Mouse (Mus musculus) CD4-positive, CD25-positive, alpha-beta regulatory T cell, adult 2 months (primary cell): ENCODE results near the gene Mri1.

Source experiments
- DNase-seq: peaks from one replicate; pipeline ENCODE4 v3.0.0-alpha.2; 2012; ENCODE audit warnings: low read depth, low spot score

The Mri1 gene

DNA sequence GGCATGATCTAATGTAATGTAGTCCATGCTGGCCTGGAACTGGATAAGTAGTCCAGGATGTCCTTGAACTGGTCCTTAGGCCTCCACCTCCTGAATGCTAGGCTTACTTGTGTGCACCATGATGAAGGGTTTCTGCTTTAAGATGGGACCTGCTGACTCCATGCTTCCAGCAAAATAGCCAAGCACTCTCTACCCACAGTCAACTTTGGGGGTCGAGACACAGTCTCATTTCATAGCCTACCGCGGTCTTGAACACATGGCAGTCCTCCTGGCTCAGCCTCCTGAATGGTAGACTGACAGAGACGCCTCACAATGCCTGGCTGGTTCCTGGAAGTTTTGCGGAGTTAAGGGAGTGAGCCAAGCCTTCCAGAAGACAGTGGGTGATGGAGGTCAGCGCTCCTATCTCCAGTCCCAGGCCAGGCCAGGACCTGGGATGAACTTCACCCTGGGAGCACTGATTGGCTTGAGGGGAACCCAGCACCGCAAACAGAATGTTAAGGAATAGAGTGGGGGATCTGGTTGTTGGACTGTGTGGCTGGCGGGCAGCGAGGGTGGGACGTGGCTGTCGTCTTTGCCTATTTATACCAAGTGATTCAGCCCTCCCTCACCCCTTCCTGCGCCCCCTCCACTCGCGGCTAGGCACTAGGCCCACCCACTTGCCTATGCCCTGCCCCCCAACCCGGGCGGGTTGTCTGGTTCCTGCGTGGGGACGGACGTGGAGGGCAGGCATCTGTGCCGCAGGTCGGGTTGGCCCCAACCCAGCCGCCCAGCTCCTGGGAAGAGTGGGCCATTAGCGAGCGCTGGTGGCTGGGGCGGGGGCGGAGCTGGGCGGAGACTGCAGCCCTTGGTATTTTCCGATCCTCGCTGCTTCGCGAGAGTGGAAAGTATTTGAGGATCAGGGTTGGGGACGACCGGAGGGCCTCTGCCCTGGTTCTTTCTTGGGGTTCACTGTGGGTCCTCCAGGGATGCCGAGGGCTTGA, 53.9 kb downstream of the Mri1 start:
- peak; percentile 93 for DNase-seq

DNA sequence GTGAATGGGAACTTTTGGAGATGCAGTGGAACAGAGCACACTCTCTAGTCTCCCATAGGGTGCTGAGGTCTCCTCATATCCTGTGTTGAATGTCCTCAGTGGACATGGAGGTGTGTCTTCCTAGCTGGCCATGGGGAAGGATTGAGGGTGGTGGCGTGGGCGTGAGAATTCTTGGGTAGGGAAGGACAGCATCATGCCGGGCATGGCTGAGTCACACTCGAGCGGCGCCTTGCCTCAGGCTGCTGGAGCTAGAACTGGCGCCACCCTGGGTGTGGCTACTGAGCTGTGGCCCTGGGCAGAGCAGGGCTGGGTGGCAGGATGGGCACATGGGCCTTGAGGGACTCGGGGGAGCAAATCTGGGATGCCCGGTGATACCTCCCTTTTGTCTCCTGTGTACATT, 54.7 kb downstream of the Mri1 start:
- DNase-seq, result peak; percentile 74

DNA sequence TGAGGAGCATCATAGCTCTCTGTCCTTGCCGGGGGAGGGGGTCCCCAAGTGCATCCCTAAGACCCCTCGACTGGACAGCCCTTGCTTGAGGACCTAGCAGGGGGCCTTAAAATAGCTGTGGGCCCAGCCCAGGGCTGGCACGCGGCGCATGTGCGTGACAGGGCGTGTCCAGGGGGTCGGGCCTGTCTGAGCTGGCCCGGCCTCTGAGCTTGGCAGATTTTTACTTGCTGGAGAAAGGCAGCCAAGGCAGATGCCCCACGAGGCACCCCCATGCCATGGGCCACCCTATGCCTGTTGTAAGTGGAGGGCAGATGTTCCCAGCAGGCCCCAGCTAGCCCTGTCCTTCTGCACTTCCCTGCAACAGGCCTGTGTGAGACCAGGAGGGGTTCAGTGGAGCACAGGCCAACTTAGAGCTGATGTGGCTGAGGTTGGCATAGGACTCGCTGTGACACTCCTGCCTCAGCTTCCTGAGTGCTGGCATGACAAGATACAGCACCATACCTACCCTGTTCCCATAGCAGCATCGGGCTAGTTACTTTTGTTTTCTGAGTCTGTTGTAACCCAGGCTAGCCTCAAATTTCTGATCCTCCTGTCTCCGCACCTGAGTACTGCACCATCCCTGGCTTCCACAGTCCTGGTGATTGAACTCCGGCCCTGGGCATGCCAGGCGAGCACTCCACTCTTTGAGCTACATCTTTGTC, 55.4 kb downstream of the Mri1 start:
- peak; percentile 84 for DNase-seq

- DNase-seq, result peak; percentile 81
Measured at GRCm38 (mm10) chr8:84200652-84201544, 56.2 kb downstream of the Mri1 start.

- DNase-seq, result peak; percentile 43
Measured at GRCm38 (mm10) chr8:84200126-84200555, 57.0 kb downstream of the Mri1 start.
